Mouse (Mus musculus): Measurements from ENCODE around the gene Oxtr. TPM values are rescaled to one million over a fixed set of nuclear protein-coding genes. Genes with fewer than 3 reads are reported as not detected.

Gene Oxtr
- polyA plus RNA-seq (2014; fragmentation: Nextera tagmentation; extraction: Ambion mirVana): 0.84 and 0.99 TPM in 2 replicates

GRCm38 (mm10) chr6:112489910-112490559, at the start of gene Oxtr:
Gene Oxtr (minus strand): TSS chr6:112489943.
- no peak for ATAC-seq (ENCODE audit: low read depth)
- Histone ChIP-seq H3K4me1 (ENCODE audit: control insufficient read depth, insufficient read depth, low read length) (peaks cover 15% of the 10 kb centered on the region; the same call in 1 of the 2 replicates), H3K9me3 (ENCODE audit: control insufficient read depth, low read length) (no peaks in the 10 kb centered on the region), H3K9ac (ENCODE audit: low read depth, low read length) (peak within 1 kb of the TSS; percentile 51), H3K27ac (replicated peaks; ENCODE audit: low read depth, low read length) (no peak within 1 kb of the TSS), H3K36me3 (ENCODE audit: control insufficient read depth, insufficient read depth, low read length) (no peaks in the 10 kb centered on the region), H3K27me3 (replicated peaks; ENCODE audit: control insufficient read depth, insufficient read depth, low read length) (peaks cover 43% of the 10 kb centered on the region), H3K4me3 (ENCODE audit: low read depth, low read length) (peak within 1 kb of the TSS; percentile 38), H3K4me2 (ENCODE audit: low read depth, low read length) (peak within 1 kb of the TSS; percentile 72)
- WGBS: 10% methylated on average over 22 of the region's 24 CpGs
- no peak for DNase-seq (ENCODE audit: low spot score)

GRCm38 (mm10) chr6:112525434-112525833, 35.7 kb upstream of the Oxtr start:
- Histone ChIP-seq H3K4me2 (ENCODE audit: low read depth, low read length) (no peak overlapping the region), H3K9me3 (ENCODE audit: control insufficient read depth, low read length) (no peaks in the 10 kb centered on the region), H3K27ac (replicated peaks; ENCODE audit: low read depth, low read length) (no peak overlapping the region), H3K27me3 (replicated peaks; ENCODE audit: control insufficient read depth, insufficient read depth, low read length) (no peaks in the 10 kb centered on the region), H3K4me1 (ENCODE audit: control insufficient read depth, insufficient read depth, low read length) (no peaks in the 10 kb centered on the region), H3K9ac (ENCODE audit: low read depth, low read length) (no peak overlapping the region), H3K36me3 (ENCODE audit: control insufficient read depth, insufficient read depth, low read length) (no peaks in the 10 kb centered on the region), H3K4me3 (ENCODE audit: low read depth, low read length) (no peak overlapping the region)
- WGBS: 72% methylated on average over 5 of the region's 5 CpGs
- no peak for ATAC-seq (ENCODE audit: low read depth)
- DNase-seq (ENCODE audit: low spot score): peak; percentile 5

- whole genome bisulfite sequencing: 54% methylated on average over 10 of the region's 10 CpGs
- no peak; the same call in 1 of the 2 replicates for ATAC-seq (ENCODE audit: low read depth)
- Histone ChIP-seq H3K27me3 (replicated peaks; ENCODE audit: control insufficient read depth, insufficient read depth, low read length) (no peaks in the 10 kb centered on the region), H3K4me1 (ENCODE audit: control insufficient read depth, insufficient read depth, low read length) (no peaks in the 10 kb centered on the region), H3K27ac (replicated peaks; ENCODE audit: low read depth, low read length) (no peak overlapping the region), H3K4me3 (ENCODE audit: low read depth, low read length) (no peak overlapping the region), H3K9ac (ENCODE audit: low read depth, low read length) (no peak overlapping the region), H3K4me2 (ENCODE audit: low read depth, low read length) (no peak overlapping the region), H3K9me3 (ENCODE audit: control insufficient read depth, low read length) (no peaks in the 10 kb centered on the region), H3K36me3 (ENCODE audit: control insufficient read depth, insufficient read depth, low read length) (no peaks in the 10 kb centered on the region)
- peak; percentile 34 for DNase-seq (ENCODE audit: low spot score)
Observed at GRCm38 (mm10) chr6:112524459-112524858, 34.7 kb upstream of the Oxtr start.

DNA sequence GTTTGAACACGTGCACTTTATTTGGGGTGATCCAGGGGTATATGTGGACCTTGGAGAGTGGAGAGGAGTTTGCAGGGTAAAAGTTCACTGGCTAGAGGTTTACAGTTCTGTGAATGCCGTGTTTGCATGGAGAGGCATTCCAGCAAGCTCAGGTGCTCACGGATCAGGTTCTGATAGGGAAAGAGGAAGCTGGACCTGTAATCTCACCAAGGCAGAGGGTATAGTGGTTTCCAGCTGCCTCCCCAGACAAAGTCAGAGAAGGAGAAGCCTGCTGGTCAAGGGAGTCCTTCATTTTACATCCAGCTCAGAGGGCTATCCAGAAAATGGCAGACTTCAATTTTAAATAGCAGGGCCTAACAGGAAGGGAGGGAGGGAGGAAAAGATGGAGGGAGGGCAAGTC, 28.2 kb upstream of the Oxtr start:
- no peak overlapping the region for H3K4me2 ChIP-seq (ENCODE audit: low read depth, low read length)
- no peak overlapping the region for H3K9ac ChIP-seq (ENCODE audit: low read depth, low read length)
- H3K27me3 ChIP-seq (replicated peaks; ENCODE audit: control insufficient read depth, insufficient read depth, low read length): no peaks in the 10 kb centered on the region
- H3K27ac ChIP-seq (replicated peaks; ENCODE audit: low read depth, low read length): no peak overlapping the region
- no peaks in the 10 kb centered on the region for H3K9me3 ChIP-seq (ENCODE audit: control insufficient read depth, low read length)
- 85% methylated on average over 3 of the region's 3 CpGs for WGBS
- DNase-seq (ENCODE audit: low spot score) (no peak), ATAC-seq (ENCODE audit: low read depth) (no peak)
- H3K4me3 ChIP-seq (ENCODE audit: low read depth, low read length): no peak overlapping the region
- H3K36me3 ChIP-seq (ENCODE audit: control insufficient read depth, insufficient read depth, low read length): no peaks in the 10 kb centered on the region
- H3K4me1 ChIP-seq (ENCODE audit: control insufficient read depth, insufficient read depth, low read length): no peaks in the 10 kb centered on the region

DNA sequence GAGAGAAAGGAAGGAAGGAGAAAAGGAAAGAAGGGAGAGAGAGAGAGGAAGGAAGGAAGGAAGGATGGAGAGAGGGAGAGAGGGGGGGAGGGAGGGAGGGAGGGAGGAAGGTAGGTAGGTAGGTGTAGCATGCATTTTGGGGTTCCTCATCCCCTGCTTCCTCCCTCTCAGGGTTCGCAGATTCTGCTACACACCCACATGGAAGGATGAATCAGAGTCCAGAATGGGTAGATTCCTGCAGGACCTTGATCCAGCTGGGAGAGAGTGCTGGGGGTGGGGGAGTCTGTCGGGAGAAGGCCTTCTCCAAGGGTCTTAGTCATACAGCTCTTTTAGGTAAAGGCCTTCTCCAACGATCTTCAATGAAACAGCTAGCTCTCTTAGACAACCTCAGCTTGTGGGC, 27.8 kb upstream of the Oxtr start:
- Histone ChIP-seq H3K4me3 (ENCODE audit: low read depth, low read length) (no peak overlapping the region), H3K27me3 (replicated peaks; ENCODE audit: control insufficient read depth, insufficient read depth, low read length) (no peaks in the 10 kb centered on the region), H3K9ac (ENCODE audit: low read depth, low read length) (no peak overlapping the region), H3K4me1 (ENCODE audit: control insufficient read depth, insufficient read depth, low read length) (no peaks in the 10 kb centered on the region), H3K36me3 (ENCODE audit: control insufficient read depth, insufficient read depth, low read length) (no peaks in the 10 kb centered on the region), H3K27ac (replicated peaks; ENCODE audit: low read depth, low read length) (no peak overlapping the region), H3K9me3 (ENCODE audit: control insufficient read depth, low read length) (no peaks in the 10 kb centered on the region), H3K4me2 (ENCODE audit: low read depth, low read length) (no peak overlapping the region)
- WGBS: 80% methylated on average over 3 of the region's 3 CpGs
- ATAC-seq (ENCODE audit: low read depth) (no peak), DNase-seq (ENCODE audit: low spot score) (no peak)

- DNase-seq (ENCODE audit: low spot score): peak; percentile 62
- no peaks in the 10 kb centered on the region for H3K9me3 ChIP-seq (ENCODE audit: control insufficient read depth, low read length)
- H3K27ac ChIP-seq (replicated peaks; ENCODE audit: low read depth, low read length): no peak overlapping the region
- H3K4me1 ChIP-seq (ENCODE audit: control insufficient read depth, insufficient read depth, low read length): no peaks in the 10 kb centered on the region
- peak; percentile 72; the same call in 1 of the 2 replicates for ATAC-seq (ENCODE audit: low read depth)
- H3K4me3 ChIP-seq (ENCODE audit: low read depth, low read length): no peak overlapping the region
- no peaks in the 10 kb centered on the region for H3K27me3 ChIP-seq (replicated peaks; ENCODE audit: control insufficient read depth, insufficient read depth, low read length)
- no peak overlapping the region for H3K4me2 ChIP-seq (ENCODE audit: low read depth, low read length)
- H3K9ac ChIP-seq (ENCODE audit: low read depth, low read length): no peak overlapping the region
- no peaks in the 10 kb centered on the region for H3K36me3 ChIP-seq (ENCODE audit: control insufficient read depth, insufficient read depth, low read length)
- 9% methylated on average over 1 of the region's 1 CpGs for WGBS
Observed at GRCm38 (mm10) chr6:112516496-112516895, 26.8 kb upstream of the Oxtr start.

GRCm38 (mm10) chr6:112514591-112514990, 24.8 kb upstream of the Oxtr start:
- ATAC-seq (ENCODE audit: low read depth) (no peak), DNase-seq (ENCODE audit: low spot score) (no peak)
- Histone ChIP-seq H3K27ac (replicated peaks; ENCODE audit: low read depth, low read length) (no peak overlapping the region), H3K4me2 (ENCODE audit: low read depth, low read length) (no peak overlapping the region), H3K27me3 (replicated peaks; ENCODE audit: control insufficient read depth, insufficient read depth, low read length) (no peaks in the 10 kb centered on the region), H3K36me3 (ENCODE audit: control insufficient read depth, insufficient read depth, low read length) (no peaks in the 10 kb centered on the region), H3K9me3 (ENCODE audit: control insufficient read depth, low read length) (no peaks in the 10 kb centered on the region), H3K4me3 (ENCODE audit: low read depth, low read length) (no peak overlapping the region), H3K9ac (ENCODE audit: low read depth, low read length) (no peak overlapping the region), H3K4me1 (ENCODE audit: control insufficient read depth, insufficient read depth, low read length) (peaks cover 4% of the 10 kb centered on the region; the same call in 1 of the 2 replicates)
- 91% methylated on average over 6 of the region's 6 CpGs for WGBS

DNA sequence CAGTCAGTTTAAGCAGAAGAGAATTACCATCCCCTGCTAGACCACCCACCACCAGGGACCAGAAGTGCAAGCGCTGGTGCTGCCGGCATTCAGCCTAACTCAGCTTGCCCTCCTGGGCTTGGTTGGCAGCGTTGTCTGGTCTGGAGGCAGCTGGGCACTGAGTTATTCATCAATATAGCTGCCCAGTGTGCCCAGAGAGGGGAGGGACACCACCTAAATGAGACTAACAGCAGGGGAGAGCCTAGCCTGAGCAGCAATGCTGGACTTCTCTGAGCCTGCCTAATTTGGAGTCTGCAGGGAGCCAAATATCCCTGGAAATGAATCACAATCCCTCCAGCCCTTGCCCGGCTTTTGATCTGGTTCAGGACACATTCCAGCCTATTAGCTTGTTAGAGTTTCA, 20.6 kb upstream of the Oxtr start:
- Histone ChIP-seq H3K4me2 (ENCODE audit: low read depth, low read length) (no peak overlapping the region), H3K27ac (replicated peaks; ENCODE audit: low read depth, low read length) (no peak overlapping the region), H3K27me3 (replicated peaks; ENCODE audit: control insufficient read depth, insufficient read depth, low read length) (no peaks in the 10 kb centered on the region), H3K4me1 (ENCODE audit: control insufficient read depth, insufficient read depth, low read length) (peaks cover 4% of the 10 kb centered on the region; the same call in 1 of the 2 replicates), H3K9me3 (ENCODE audit: control insufficient read depth, low read length) (0 out of 2 replicates have a peak, but pooled peaks cover 3% of the 10 kb centered on the region), H3K4me3 (ENCODE audit: low read depth, low read length) (no peak overlapping the region), H3K36me3 (ENCODE audit: control insufficient read depth, insufficient read depth, low read length) (no peaks in the 10 kb centered on the region), H3K9ac (ENCODE audit: low read depth, low read length) (no peak overlapping the region)
- WGBS: 33% methylated on average over 4 of the region's 4 CpGs
- DNase-seq (ENCODE audit: low spot score) (no peak), ATAC-seq (ENCODE audit: low read depth) (no peak)

GRCm38 (mm10) chr6:112509590-112510131, 19.9 kb upstream of the Oxtr start:
- Histone ChIP-seq H3K9ac (ENCODE audit: low read depth, low read length) (no peak overlapping the region), H3K4me2 (ENCODE audit: low read depth, low read length) (no peak overlapping the region), H3K9me3 (ENCODE audit: control insufficient read depth, low read length) (0 out of 2 replicates have a peak, but pooled peaks cover 3% of the 10 kb centered on the region), H3K36me3 (ENCODE audit: control insufficient read depth, insufficient read depth, low read length) (no peaks in the 10 kb centered on the region), H3K27me3 (replicated peaks; ENCODE audit: control insufficient read depth, insufficient read depth, low read length) (no peaks in the 10 kb centered on the region), H3K27ac (replicated peaks; ENCODE audit: low read depth, low read length) (no peak overlapping the region), H3K4me3 (ENCODE audit: low read depth, low read length) (no peak overlapping the region), H3K4me1 (ENCODE audit: control insufficient read depth, insufficient read depth, low read length) (peaks cover 4% of the 10 kb centered on the region; the same call in 1 of the 2 replicates)
- 59% methylated on average over 2 of the region's 2 CpGs for whole genome bisulfite sequencing
- DNase-seq (ENCODE audit: low spot score) (no peak), ATAC-seq (ENCODE audit: low read depth) (no peak)
